Mouse (Mus musculus): ENCODE results near the gene Nt5c.

GRCm38 (mm10) chr11:115509773-115510506 is 18.3 kb upstream of the Nt5c start:
- TF ChIP-seq CTCF (IDR thresholded peaks at IDR 0.05; ENCODE audit: low read depth) (no peak), EP300 (optimal IDR thresholded peaks at IDR 0.05) (no peak)
